Mouse (Mus musculus) midbrain, embryonic 13.5 days (tissue): ENCODE results near the gene Itgal. TPM values are rescaled to one million over a fixed set of nuclear protein-coding genes. Genes with fewer than 3 reads are reported as not detected.

Experiments used
- ATAC-seq: fragments of 200-750 bp; cut with Nextera tagmentation; 2 replicates; pipeline ENCODE4 v1.8.0; 2017; ENCODE audit warnings: mild to moderate bottlenecking, moderate TSS enrichment, moderate library complexity
- H3K27ac ChIP-seq: fragments of 300-500 bp; sonication (generic); 2 replicates; pipeline ENCODE4 v1.5.1; 2015; ENCODE audit warnings: inconsistent platforms, mild to moderate bottlenecking, moderate library complexity
- H3K27me3 ChIP-seq: fragments of 300-500 bp; sonication (generic); 2 replicates; pipeline ENCODE4 v1.6.1; 2015; ENCODE audit warnings: mild to moderate bottlenecking, inconsistent platforms
- H3K36me3 ChIP-seq: fragments of 300-500 bp; sonication (generic); 2 replicates; pipeline ENCODE4 v1.6.1; 2015; ENCODE audit warnings: mild to moderate bottlenecking, inconsistent platforms
- H3K4me1 ChIP-seq: fragments of 300-500 bp; sonication (generic); replicated peaks from 2 replicates; pipeline ENCODE4 v1.6.1; 2015; ENCODE audit warnings: inconsistent platforms
- H3K4me2 ChIP-seq: fragments of 300-500 bp; sonication (generic); replicated peaks from 2 replicates; pipeline ENCODE4 v1.6.1; 2015; ENCODE audit warnings: moderate library complexity, mild to moderate bottlenecking, inconsistent platforms
- H3K4me3 ChIP-seq: fragments of 300-500 bp; sonication (generic); replicated peaks from 2 replicates; pipeline ENCODE4 v1.5.1; 2015; ENCODE audit warnings: mild to moderate bottlenecking, inconsistent platforms
- H3K9ac ChIP-seq: fragments of 300-500 bp; sonication (generic); replicated peaks from 2 replicates; pipeline ENCODE4 v1.6.1; 2015; ENCODE audit warnings: mild to moderate bottlenecking, inconsistent platforms
- H3K9me3 ChIP-seq: fragments of 300-500 bp; sonication (generic); 2 replicates; pipeline ENCODE4 v1.6.1; 2016; ENCODE audit warnings: mild to moderate bottlenecking, inconsistent platforms
- WGBS: fragments of 180-500 bp; shearing (Covaris S2); methylation state at CpG from one replicate; pipeline ENCODE4 v1.1.7; 2015; 5-methylcytosine and 5-hydroxymethylcytosine counted together
- polyA plus RNA-seq: library from polyadenylated mRNA; unstranded; fragments of >200 nt; fragmentation: Nextera tagmentation; extraction: Ambion mirVana; gene quantifications from 2 replicates; pipeline ENCODE4 v1.2.1, GENCODE M21; 2015

Itgal gene
- polyA plus RNA-seq, 1 experiment from 2014 or later: 0.30 TPM

- 97% methylated on average over 3 of the region's 3 CpGs for WGBS
- H3K9ac ChIP-seq: no peak overlapping the region
- H3K4me1 ChIP-seq: peaks cover 22% of the 10 kb centered on the region
- H3K27ac ChIP-seq: no peak overlapping the region
- no peaks in the 10 kb centered on the region for H3K27me3 ChIP-seq
- no peak for ATAC-seq
- H3K36me3 ChIP-seq: peaks cover 5% of the 10 kb centered on the region; the same call in 1 of the 2 replicates
- H3K9me3 ChIP-seq: no peaks in the 10 kb centered on the region
- H3K4me3 ChIP-seq: no peak overlapping the region
- no peak overlapping the region for H3K4me2 ChIP-seq
Observed at GRCm38 (mm10) chr7:127263526-127263925, 32.5 kb upstream of the Itgal start.

DNA sequence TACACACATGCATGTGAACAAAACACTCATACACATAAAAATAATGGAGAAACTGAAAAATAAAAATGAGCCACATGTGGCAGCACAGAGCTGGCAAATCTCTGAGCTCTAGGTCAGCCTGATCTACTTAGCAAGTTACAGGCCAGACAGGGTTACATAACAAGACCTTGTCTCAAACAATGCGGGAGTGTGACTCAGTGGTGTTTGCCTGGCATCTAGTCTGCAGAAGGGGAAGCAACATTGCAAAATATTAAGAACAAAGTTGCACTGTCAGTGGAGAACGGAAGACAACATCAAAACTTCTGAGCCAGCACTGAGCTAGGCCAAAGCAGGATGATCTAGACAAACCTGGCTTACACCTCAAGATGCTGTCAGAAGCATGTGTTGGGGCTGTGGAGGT lies 25.8 kb upstream of the Itgal start:
- Histone ChIP-seq H3K9ac (no peak overlapping the region), H3K36me3 (peaks cover 24% of the 10 kb centered on the region), H3K27ac (no peak overlapping the region), H3K9me3 (no peaks in the 10 kb centered on the region), H3K4me3 (no peak overlapping the region), H3K4me1 (peaks cover 26% of the 10 kb centered on the region), H3K27me3 (no peaks in the 10 kb centered on the region), H3K4me2 (no peak overlapping the region)
- 90% methylated on average over 2 of the region's 2 CpGs for WGBS
- ATAC-seq: no peak

DNA sequence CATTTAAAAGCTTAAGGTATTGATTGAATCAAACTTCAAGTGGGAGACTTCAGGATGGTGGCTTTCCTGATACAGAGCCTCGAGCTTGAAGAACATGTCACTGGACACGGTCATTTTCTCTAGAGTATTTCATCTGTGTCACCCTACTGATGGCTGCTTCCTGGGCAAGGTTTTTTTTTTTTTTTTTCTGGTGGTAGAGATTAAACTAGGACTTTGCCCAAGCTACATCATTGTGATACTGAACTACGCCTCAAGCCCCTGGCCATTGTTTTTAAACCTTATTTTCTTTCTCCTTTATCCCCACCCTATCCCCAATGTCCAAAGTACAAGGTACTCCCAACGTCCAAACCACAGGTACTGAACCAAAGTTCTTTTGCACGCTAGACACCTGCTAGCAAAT lies 25.4 kb upstream of the Itgal start:
- Histone ChIP-seq H3K4me1 (peaks cover 26% of the 10 kb centered on the region), H3K4me3 (no peak overlapping the region), H3K36me3 (peaks cover 24% of the 10 kb centered on the region), H3K27me3 (no peaks in the 10 kb centered on the region), H3K9ac (no peak overlapping the region), H3K9me3 (no peaks in the 10 kb centered on the region), H3K4me2 (no peak overlapping the region), H3K27ac (no peak overlapping the region)
- 92% methylated on average over 5 of the region's 5 CpGs for WGBS
- ATAC-seq: no peak

GRCm38 (mm10) chr7:127271093-127271492 lies 25.0 kb upstream of the Itgal start:
- H3K36me3 ChIP-seq: peaks cover 24% of the 10 kb centered on the region
- no peak overlapping the region for H3K4me2 ChIP-seq
- 96% methylated on average over 4 of the region's 4 CpGs for WGBS
- H3K4me3 ChIP-seq: no peak overlapping the region
- no peak for ATAC-seq
- no peak overlapping the region for H3K27ac ChIP-seq
- no peaks in the 10 kb centered on the region for H3K9me3 ChIP-seq
- H3K27me3 ChIP-seq: no peaks in the 10 kb centered on the region
- H3K9ac ChIP-seq: no peak overlapping the region
- peaks cover 26% of the 10 kb centered on the region for H3K4me1 ChIP-seq

DNA sequence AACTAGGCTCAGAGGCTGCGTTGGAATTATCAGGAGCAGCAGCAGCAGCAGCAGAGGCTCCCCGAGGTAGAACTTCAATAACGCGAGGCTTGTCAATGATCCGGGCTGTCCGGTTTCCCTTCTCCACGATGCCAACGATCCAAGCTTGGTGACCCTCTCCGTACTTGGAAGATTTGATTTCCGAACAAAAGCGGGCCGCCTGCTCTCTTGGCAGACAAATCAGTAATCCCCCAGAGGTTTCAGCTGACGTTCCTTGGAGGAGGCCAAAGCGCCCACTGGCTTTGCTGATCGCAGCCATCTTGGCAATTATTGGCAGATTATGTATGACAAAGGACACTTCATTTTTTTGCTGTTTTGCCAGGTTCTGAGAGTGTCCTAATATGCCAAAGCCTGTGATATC lies 23.5 kb upstream of the Itgal start:
- no peak overlapping the region for H3K27ac ChIP-seq
- peak overlapping the region; percentile 95 for H3K4me2 ChIP-seq
- H3K4me1 ChIP-seq: peaks cover 26% of the 10 kb centered on the region
- no peaks in the 10 kb centered on the region for H3K9me3 ChIP-seq
- no peak for ATAC-seq
- WGBS: 93% methylated on average over 15 of the region's 15 CpGs
- peak overlapping the region; percentile 72 for H3K4me3 ChIP-seq
- H3K9ac ChIP-seq: 0 out of 2 replicates have a peak overlapping the region, but pooled peaks have one; percentile 23
- no peaks in the 10 kb centered on the region for H3K27me3 ChIP-seq
- peaks cover 24% of the 10 kb centered on the region for H3K36me3 ChIP-seq

GRCm38 (mm10) chr7:127273118-127273923 lies 22.7 kb upstream of the Itgal start:
- H3K27ac ChIP-seq: peak overlapping the region; percentile 83
- H3K4me1 ChIP-seq: peaks cover 26% of the 10 kb centered on the region
- peak overlapping the region; percentile 72 for H3K4me3 ChIP-seq
- peak; percentile 81 for ATAC-seq
- no peaks in the 10 kb centered on the region for H3K27me3 ChIP-seq
- H3K9ac ChIP-seq: peak overlapping the region; percentile 87
- peak overlapping the region; percentile 95 for H3K4me2 ChIP-seq
- peaks cover 20% of the 10 kb centered on the region for H3K36me3 ChIP-seq
- WGBS: 17% methylated on average over 50 of the region's 50 CpGs
- H3K9me3 ChIP-seq: no peaks in the 10 kb centered on the region

- Histone ChIP-seq H3K9ac (peak within 1 kb of the TSS; percentile 87), H3K27ac (peak within 1 kb of the TSS; percentile 83), H3K4me1 (peaks cover 26% of the 10 kb centered on the region), H3K27me3 (no peaks in the 10 kb centered on the region), H3K36me3 (peaks cover 13% of the 10 kb centered on the region), H3K4me3 (peak within 1 kb of the TSS; percentile 72), H3K9me3 (no peaks in the 10 kb centered on the region), H3K4me2 (peak within 1 kb of the TSS; percentile 95)
- peak; percentile 96 for ATAC-seq
- 3% methylated on average over 39 of the region's 39 CpGs for WGBS
Observed at GRCm38 (mm10) chr7:127273925-127274789, 21.9 kb upstream of the Itgal start, which contains the start of gene Sephs2. Gene Sephs2, minus strand, starts transcription at chr7:127274055.

DNA sequence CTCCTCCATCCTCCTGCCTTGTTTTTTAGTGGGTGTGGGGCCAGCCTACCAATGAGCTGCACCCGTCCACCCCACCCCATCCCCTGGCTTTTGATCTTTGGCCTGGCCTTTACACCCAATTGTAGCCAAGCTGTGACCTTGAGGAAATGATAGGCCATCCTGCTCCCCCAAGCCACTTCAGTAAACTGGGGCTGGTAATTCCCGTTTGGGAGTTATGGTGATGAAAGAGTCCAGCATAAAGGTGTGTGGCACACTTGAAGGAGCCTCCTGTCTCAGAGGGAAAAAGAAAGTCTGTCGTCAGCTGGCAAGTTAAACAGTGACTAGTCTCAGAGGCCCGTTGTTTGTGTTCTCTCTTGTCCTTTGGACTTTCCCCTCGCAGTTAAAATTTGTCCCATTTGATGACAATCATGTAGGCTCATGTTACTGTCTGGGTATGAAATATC lies 19.5 kb upstream of the Itgal start:
- Histone ChIP-seq H3K36me3 (no peaks in the 10 kb centered on the region), H3K9me3 (no peaks in the 10 kb centered on the region), H3K4me2 (no peak overlapping the region), H3K4me1 (peaks cover 20% of the 10 kb centered on the region), H3K27ac (no peak overlapping the region), H3K9ac (no peak overlapping the region), H3K4me3 (no peak overlapping the region), H3K27me3 (no peaks in the 10 kb centered on the region)
- ATAC-seq: no peak
- WGBS: 80% methylated on average over 5 of the region's 5 CpGs

GRCm38 (mm10) chr7:127278311-127278710 lies 17.7 kb upstream of the Itgal start:
- no peak overlapping the region for H3K4me3 ChIP-seq
- H3K4me1 ChIP-seq: peaks cover 5% of the 10 kb centered on the region
- H3K9ac ChIP-seq: no peak overlapping the region
- ATAC-seq: no peak
- H3K27me3 ChIP-seq: no peaks in the 10 kb centered on the region
- no peaks in the 10 kb centered on the region for H3K9me3 ChIP-seq
- H3K36me3 ChIP-seq: no peaks in the 10 kb centered on the region
- 24% methylated on average over 8 of the region's 8 CpGs for WGBS
- H3K4me2 ChIP-seq: no peak overlapping the region
- H3K27ac ChIP-seq: no peak overlapping the region

GRCm38 (mm10) chr7:127280092-127280491 lies 16.0 kb upstream of the Itgal start:
- H3K27me3 ChIP-seq: no peaks in the 10 kb centered on the region
- 82% methylated on average over 3 of the region's 3 CpGs for WGBS
- H3K4me2 ChIP-seq: no peak overlapping the region
- H3K9me3 ChIP-seq: no peaks in the 10 kb centered on the region
- no peak overlapping the region for H3K27ac ChIP-seq
- no peak overlapping the region for H3K9ac ChIP-seq
- H3K36me3 ChIP-seq: no peaks in the 10 kb centered on the region
- H3K4me1 ChIP-seq: no peaks in the 10 kb centered on the region
- H3K4me3 ChIP-seq: no peak overlapping the region
- no peak for ATAC-seq

GRCm38 (mm10) chr7:127281114-127281513 lies 14.9 kb upstream of the Itgal start:
- Histone ChIP-seq H3K27me3 (no peaks in the 10 kb centered on the region), H3K4me3 (no peak overlapping the region), H3K36me3 (no peaks in the 10 kb centered on the region), H3K9ac (no peak overlapping the region), H3K4me2 (no peak overlapping the region), H3K4me1 (no peaks in the 10 kb centered on the region), H3K9me3 (no peaks in the 10 kb centered on the region), H3K27ac (no peak overlapping the region)
- WGBS: 86% methylated on average over 4 of the region's 4 CpGs
- ATAC-seq: no peak

DNA sequence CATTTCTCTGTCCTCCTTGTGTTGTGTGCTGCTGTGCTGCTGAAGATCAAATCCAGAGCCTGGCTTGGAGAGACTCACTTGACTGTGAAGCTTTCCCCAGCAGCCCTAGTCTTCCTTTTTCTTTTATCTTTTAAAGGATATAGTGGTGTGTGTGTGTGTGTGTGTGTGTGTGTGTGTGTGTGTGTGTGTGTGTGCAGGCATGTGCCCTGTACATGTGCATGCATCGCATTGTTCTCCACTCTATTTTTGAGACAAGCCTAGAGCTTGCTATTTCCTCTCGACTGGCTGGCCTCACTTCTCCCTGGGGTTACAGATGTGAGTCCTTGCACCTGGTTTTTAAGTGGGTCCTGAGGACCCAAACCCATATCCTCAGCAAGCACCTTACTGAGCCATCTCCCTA lies 13.9 kb upstream of the Itgal start:
- Histone ChIP-seq H3K4me2 (no peak overlapping the region), H3K27me3 (no peaks in the 10 kb centered on the region), H3K4me3 (no peak overlapping the region), H3K36me3 (no peaks in the 10 kb centered on the region), H3K4me1 (no peaks in the 10 kb centered on the region), H3K9me3 (peaks cover 3% of the 10 kb centered on the region; the same call in 1 of the 2 replicates), H3K9ac (no peak overlapping the region), H3K27ac (no peak overlapping the region)
- ATAC-seq: no peak
- 74% methylated on average over 2 of the region's 2 CpGs for WGBS
